Mouse (Mus musculus) bone marrow, adult 2 months (tissue): ENCODE data around the gene Gal3st4. TPM values are rescaled to one million over a fixed set of nuclear protein-coding genes. Genes with fewer than 3 reads are reported as not detected.

Experiments used
- H3K27ac ChIP-seq: fragments of 200-500 bp; 2 replicates; pipeline ENCODE4 v1.5.1; 2012; ENCODE audit warnings: low read depth, mild to moderate bottlenecking, control low read depth, inconsistent platforms, low read length; ENCODE audit not compliant: control insufficient read depth, poor library complexity, insufficient read depth
- H3K4me1 ChIP-seq: fragments of 200-500 bp; 2 replicates; pipeline ENCODE4 v1.6.1; 2011; ENCODE audit warnings: low read length; ENCODE audit not compliant: control insufficient read depth, insufficient read depth
- H3K4me3 ChIP-seq: fragments of 200-500 bp; replicated peaks from 2 replicates; pipeline ENCODE3; 2011; ENCODE audit warnings: mild to moderate bottlenecking, low read depth, low read length, control low read depth; ENCODE audit not compliant: control insufficient read depth
- CTCF ChIP-seq: fragments of 200-500 bp; IDR thresholded peaks from 2 replicates; pipeline ENCODE4 v1.5.1; 2011; ENCODE audit warnings: low read length, control low read depth; ENCODE audit not compliant: control insufficient read depth, insufficient read depth
- POLR2A ChIP-seq: fragments of 200-500 bp; IDR thresholded peaks from 2 replicates; pipeline ENCODE4 v1.6.1; 2011; ENCODE audit warnings: low read depth, mild to moderate bottlenecking, control low read depth, low read length, borderline replicate concordance; ENCODE audit not compliant: control insufficient read depth
- WGBS: fragments of 180-500 bp; shearing (Covaris S2); methylation state at CpG from one replicate; pipeline ENCODE4 v1.1.7; 2018; 5-methylcytosine and 5-hydroxymethylcytosine counted together
- polyA plus RNA-seq: library from polyadenylated mRNA; stranded (reverse); fragments of >200 nt; gene quantifications from 2 replicates; pipeline ENCODE4 v1.2.4, GENCODE M21; 2011; ENCODE audit warnings: low replicate concordance; ENCODE audit not compliant: missing spikeins, insufficient read depth, insufficient read length

The Gal3st4 gene
- not detected in 2 replicates for polyA plus RNA-seq

DNA sequence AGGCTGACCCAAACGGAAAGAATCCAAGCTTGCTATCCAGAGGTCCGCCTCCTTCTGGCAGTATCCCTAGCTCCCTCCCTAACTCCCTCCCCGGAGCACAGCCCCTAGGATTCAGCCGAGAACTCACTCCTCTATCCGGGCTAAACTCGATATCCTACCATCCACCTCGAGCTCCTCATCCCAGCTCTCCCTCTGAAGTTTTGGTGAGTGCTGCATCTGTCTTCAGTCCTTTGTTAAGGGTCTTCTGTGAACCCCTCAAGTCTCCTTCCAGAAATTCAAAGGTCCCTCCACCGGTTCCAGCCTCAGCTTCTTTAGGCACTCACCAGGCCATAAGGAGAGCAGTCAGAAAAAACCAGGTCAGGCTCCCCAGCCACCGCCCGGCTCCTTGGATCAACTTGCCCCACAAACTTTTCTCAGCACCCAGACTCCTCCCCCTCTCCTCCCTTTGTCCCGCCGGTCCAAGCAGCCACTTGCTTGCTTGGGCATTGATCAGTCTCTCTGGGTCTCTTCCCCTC is at the start of gene Gal3st4:
Gene Gal3st4, minus strand, starts transcription at position 432 of the 515 bp plus-strand sequence.
- Histone ChIP-seq H3K4me3 (no peak within 1 kb of the TSS), H3K27ac (no peak within 1 kb of the TSS), H3K4me1 (peaks cover 2% of the 10 kb centered on the region; the same call in 1 of the 2 replicates)
- TF ChIP-seq CTCF: no peak
- no peak for TF ChIP-seq POLR2A
- 49% methylated on average over 12 of the region's 12 CpGs for WGBS

DNA sequence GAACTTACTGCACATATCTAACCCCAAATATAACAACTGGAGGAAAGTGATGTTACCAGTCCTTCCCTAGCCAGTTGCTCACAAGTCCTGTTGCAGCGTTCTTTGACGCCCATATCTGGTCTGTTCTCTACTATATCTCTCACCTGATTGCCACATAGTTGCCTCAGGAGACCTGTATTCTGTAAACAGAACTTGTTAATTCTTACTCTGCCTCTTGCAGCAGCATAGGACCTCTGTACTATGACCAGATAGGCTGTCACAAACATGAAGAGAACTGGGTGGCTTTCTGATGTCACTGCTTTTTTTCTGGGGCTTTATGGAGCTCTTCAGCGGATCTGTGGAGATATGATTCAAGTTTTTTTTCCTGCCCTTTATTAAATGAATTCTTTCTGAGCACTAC is 40.2 kb upstream of the Gal3st4 start:
- Histone ChIP-seq H3K27ac (no peak overlapping the region), H3K4me1 (no peaks in the 10 kb centered on the region), H3K4me3 (no peak overlapping the region)
- 80% methylated on average over 3 of the region's 3 CpGs for WGBS
- no peak for TF ChIP-seq CTCF
- no peak for TF ChIP-seq POLR2A

DNA sequence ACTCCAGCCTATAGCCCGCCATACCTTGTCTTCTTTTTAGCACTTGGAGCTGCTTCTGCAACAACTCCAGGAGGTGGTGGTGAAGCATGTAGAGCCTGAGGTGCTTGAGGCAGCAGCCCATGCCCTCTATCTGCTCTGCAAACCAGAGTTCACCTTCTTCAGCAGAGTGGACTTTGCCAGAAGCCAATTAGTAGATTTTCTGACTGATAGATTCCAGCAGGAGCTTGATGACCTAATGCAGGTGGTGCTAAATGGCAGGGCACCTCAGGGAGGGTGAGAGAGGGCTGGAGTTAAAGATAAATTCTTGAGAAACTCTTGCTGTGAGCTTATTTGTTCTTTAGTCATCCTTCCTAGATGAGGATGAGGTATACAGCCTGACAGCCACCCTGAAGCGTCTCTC is 27.0 kb upstream of the Gal3st4 start:
- H3K27ac ChIP-seq: no peak overlapping the region
- 74% methylated on average over 2 of the region's 2 CpGs for WGBS
- H3K4me3 ChIP-seq: no peak overlapping the region
- TF ChIP-seq POLR2A (no peak), CTCF (no peak)
- H3K4me1 ChIP-seq: no peaks in the 10 kb centered on the region; the same call in 1 of the 2 replicates

- no peak overlapping the region for H3K4me3 ChIP-seq
- H3K27ac ChIP-seq: no peak overlapping the region
- TF ChIP-seq POLR2A (no peak), CTCF (no peak)
- no peaks in the 10 kb centered on the region for H3K4me1 ChIP-seq
These were observed 21.5 kb upstream of the Gal3st4 start for GRCm38 (mm10) chr5:138294158-138294557.

DNA sequence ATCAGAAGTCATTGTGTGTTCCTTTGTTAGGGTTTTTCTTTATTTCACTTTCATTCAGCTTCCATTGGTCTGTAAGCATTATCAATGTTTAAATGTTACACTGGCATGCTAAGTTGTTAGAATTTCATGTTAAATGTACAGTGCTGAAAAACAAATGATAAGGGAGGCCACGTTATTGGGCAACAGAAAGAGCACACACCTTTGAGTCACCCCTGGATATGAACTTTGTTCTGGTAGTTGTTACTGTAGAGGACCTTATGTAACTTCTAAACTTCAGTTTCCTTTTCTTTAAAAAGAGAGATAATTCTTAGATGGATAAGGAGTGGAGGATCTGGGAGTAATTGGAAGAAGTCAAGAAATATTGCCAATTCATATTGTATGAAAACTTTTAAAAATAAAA is 19.0 kb upstream of the Gal3st4 start:
- H3K27ac ChIP-seq: no peak overlapping the region
- no peak for TF ChIP-seq CTCF
- TF ChIP-seq POLR2A: no peak

DNA sequence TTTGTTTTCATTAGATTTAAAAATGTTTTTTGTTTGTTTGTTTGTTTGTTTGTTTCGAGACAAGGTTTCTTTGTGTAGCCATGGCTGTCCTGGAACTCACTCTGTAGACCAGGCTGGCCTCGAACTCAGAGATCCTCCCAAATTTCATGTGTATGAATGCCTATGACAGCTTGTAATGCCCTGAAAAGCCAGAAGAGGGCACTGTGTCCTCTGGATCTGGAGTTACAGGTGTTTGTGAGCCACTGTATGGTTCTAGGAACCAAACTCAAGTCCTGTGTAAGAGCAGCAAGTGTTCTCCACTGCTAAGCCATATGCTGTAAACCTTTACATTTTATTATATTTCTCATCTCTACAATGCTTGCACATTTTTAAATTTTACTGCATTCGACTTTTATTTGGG is 15.2 kb upstream of the Gal3st4 start:
- 74% methylated on average over 3 of the region's 3 CpGs for WGBS
- H3K27ac ChIP-seq: no peak overlapping the region
- H3K4me1 ChIP-seq: no peaks in the 10 kb centered on the region
- no peak for TF ChIP-seq POLR2A
- no peak for TF ChIP-seq CTCF
- H3K4me3 ChIP-seq: no peak overlapping the region

More for the DNA sequence above, 19.0 kb upstream of the Gal3st4 start:
- Histone ChIP-seq H3K4me3 (no peak overlapping the region), H3K4me1 (no peaks in the 10 kb centered on the region)
- 67% methylated on average over 1 of the region's 1 CpGs for WGBS

GRCm38 (mm10) chr5:138283540-138283939 is 10.9 kb upstream of the Gal3st4 start:
- Histone ChIP-seq H3K4me1 (no peaks in the 10 kb centered on the region), H3K27ac (no peak overlapping the region), H3K4me3 (no peak overlapping the region)
- TF ChIP-seq POLR2A (no peak), CTCF (no peak)
- 37% methylated on average over 1 of the region's 1 CpGs for WGBS

- H3K4me3 ChIP-seq: no peak overlapping the region
- TF ChIP-seq POLR2A (no peak), CTCF (no peak)
- no peak overlapping the region for H3K27ac ChIP-seq
- no peaks in the 10 kb centered on the region for H3K4me1 ChIP-seq
- WGBS: 62% methylated on average over 2 of the region's 2 CpGs
These were observed 9.2 kb upstream of the Gal3st4 start for GRCm38 (mm10) chr5:138281798-138282197.

GRCm38 (mm10) chr5:138280829-138281228 is 8.2 kb upstream of the Gal3st4 start:
- Histone ChIP-seq H3K27ac (no peak overlapping the region), H3K4me3 (no peak overlapping the region), H3K4me1 (no peaks in the 10 kb centered on the region)
- WGBS: 84% methylated on average over 15 of the region's 15 CpGs
- TF ChIP-seq CTCF: no peak
